Mouse (Mus musculus): ENCODE results near the gene B3galnt2. TPM values are rescaled to one million over a fixed set of nuclear protein-coding genes. Genes with fewer than 3 reads are reported as not detected.
"Not testable (repeated sequence)": the region's sequence is repeated elsewhere in the genome, so short reads cannot be mapped to it uniquely, and the experiment has no call there.

The B3galnt2 gene
- total RNA-seq, 2 experiments from 2014 or later, result 11.1 to 12.7 TPM

DNA sequence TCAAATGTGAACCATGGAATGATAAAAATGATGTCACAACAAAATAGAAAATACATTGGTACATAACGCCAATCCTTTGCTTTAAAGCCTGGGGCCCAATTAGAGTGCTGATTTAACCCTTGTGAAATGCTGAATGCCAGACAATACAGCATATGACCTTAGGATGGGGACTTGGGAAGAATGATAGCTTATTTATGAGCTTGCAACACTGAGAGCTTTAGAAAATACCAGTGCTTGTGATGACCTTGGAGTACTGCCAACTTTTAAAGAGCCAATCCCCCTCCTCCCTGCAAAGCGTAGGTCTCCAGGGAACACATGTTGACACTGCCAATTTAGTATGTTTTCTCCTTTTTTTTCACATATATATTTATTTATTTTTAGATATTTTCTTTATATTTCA, 48.4 kb downstream of the B3galnt2 start:
- DNase-seq (ENCODE audit: low spot score in 2 of 2), result no peak
- intact Hi-C loops (cut with DNase I), result no loop called here

- intact Hi-C loops (cut with DNase I), result no loop called here
Observed at GRCm38 (mm10) chr13:14004086-14004485, 49.8 kb downstream of the B3galnt2 start.

DNA sequence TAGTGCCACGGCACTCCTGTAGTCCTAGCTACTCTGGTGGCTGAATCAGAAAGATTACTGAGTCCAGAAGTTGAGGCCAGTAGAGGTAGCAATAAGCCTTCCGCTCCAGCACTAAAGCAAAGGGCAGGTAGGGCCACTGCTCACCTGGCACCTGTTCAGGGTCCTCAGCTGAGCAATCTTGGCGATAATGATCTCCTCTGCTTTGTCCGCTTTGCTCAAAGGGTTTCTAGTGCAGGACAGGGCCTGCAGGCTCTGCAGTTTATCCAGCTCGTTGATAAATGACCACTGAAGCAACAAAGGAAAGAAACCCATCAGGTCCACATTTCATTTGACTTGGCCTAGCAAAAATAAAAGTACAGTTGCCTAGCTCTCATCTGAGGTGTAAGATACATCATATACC, 50.7 kb downstream of the B3galnt2 start:
- no peak for DNase-seq (ENCODE audit: low spot score in 2 of 2)
- intact Hi-C loops (cut with DNase I), result no loop called here

More at GRCm38 (mm10) chr13:14004086-14004485, 49.8 kb downstream of the B3galnt2 start:
- no peak for DNase-seq (ENCODE audit: low spot score in 2 of 2)

DNA sequence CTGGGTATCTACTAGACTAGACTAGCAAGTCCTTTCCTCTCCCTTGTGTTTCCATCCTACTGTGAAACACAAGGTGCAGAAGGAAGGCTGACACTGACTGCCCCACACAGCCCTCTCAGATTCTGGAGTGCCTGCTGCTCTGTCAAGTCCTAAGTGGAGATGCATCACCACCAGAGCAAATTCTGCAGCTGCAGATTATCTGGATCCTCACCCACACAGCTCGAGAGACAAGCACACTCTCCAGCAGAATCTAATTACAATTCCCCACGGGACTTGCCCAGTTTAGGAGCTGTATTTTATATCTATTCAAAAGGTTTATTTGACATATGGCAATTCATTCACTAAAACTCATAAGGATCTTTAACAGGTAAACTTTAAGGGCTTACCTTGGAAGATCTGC, 51.8 kb downstream of the B3galnt2 start:
- peak in 1 of 2 experiments; percentile 38 for DNase-seq (ENCODE audit: low spot score in 2 of 2)
- intact Hi-C loops (cut with DNase I), result no loop called here

DNA sequence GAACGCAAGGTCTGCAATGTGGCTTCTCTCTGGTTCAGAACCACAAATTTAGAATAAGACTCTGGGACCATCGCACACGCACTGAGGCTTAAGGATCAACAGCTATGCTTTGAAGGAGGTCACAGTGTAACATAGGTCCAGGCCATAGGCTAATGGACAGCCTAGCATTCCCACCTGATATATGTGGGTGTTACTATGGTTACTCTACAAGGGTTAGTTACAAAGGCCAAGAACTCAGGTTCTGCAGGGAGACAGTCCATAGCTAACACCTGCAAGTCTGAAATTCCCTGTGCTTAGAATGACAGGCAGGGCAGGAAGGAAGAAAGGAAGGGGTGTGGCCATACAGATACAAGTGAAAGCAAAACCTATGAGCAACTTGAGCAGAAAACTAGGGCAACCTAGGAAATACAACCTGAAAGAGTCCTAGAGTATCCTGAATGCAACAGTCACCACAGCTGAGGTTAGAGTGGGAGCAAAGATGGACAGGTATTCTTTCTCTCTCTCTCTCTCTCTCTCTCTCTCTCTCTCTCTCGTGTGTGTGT, 57.3 kb downstream of the B3galnt2 start:
- intact Hi-C loops (cut with DNase I), result no loop called here
- no peak for DNase-seq (ENCODE audit: low spot score in 2 of 2)

- intact Hi-C loops (cut with DNase I), result no loop called here
- DNase-seq (ENCODE audit: low spot score in 2 of 2), result no peak
Observed at GRCm38 (mm10) chr13:14014001-14014400, 59.7 kb downstream of the B3galnt2 start.

- intact Hi-C loops (cut with DNase I), result no loop called here
- DNase-seq (ENCODE audit: low spot score in 2 of 2), result no peak
Observed at GRCm38 (mm10) chr13:14014540-14014939, 60.3 kb downstream of the B3galnt2 start.

- intact Hi-C loops (cut with DNase I), result no loop called here
- DNase-seq (ENCODE audit: low spot score in 2 of 2), result no peak
Observed at GRCm38 (mm10) chr13:14015609-14016008, 61.3 kb downstream of the B3galnt2 start.

DNA sequence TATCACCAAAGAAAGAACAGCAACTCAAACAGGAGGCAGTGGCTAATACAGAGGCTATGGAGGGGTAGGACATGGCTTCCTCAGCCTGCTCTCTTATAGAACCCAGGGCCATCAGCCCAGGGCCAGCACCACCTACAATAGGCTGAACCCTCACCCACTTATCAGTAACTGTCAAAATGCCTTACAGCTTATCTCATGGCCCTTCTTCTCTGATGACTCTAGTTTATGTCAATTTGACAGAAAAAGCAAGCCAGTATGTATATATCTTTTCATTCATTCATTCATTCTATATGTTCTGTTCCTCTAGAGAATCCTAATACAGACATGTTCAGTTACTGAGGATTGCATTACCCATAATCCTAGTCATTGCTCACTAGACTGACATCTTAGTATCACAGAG, 64.0 kb downstream of the B3galnt2 start:
- DNase-seq (ENCODE audit: low spot score in 2 of 2), result no peak
- intact Hi-C loops (cut with DNase I), result no loop called here

- intact Hi-C loops (cut with DNase I), result no loop called here
- no peak for DNase-seq (ENCODE audit: low spot score in 2 of 2)
Observed at GRCm38 (mm10) chr13:14018852-14019251, 64.6 kb downstream of the B3galnt2 start.

- intact Hi-C loops (cut with DNase I), result not testable (repeated sequence)
Observed at GRCm38 (mm10) chr13:14021417-14021816, 67.1 kb downstream of the B3galnt2 start.

DNA sequence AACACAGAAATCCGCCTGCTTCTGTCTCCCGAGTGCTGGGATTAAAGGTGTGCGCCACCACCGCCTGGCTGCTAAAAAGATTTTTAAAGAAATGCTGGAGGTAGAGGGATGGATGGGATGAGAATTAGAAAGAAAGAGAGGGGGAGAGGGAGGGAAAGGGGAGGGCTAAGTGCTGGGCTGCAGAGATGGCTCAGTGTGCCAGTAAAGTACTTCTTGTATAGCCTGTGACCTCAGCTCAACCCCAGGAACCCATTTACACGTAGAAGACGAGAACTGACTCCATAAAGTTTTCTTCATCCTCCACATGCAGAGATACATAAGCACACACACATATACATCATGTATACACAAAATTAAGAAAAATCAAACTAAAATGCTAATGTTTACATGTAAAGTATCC, 71.3 kb downstream of the B3galnt2 start:
- DNase-seq (ENCODE audit: low spot score in 2 of 2), result no peak
- intact Hi-C loops (cut with DNase I), result no loop called here

More at GRCm38 (mm10) chr13:14021417-14021816, 67.1 kb downstream of the B3galnt2 start:
- DNase-seq (ENCODE audit: low spot score in 2 of 2), result not testable (repeated sequence)

GRCm38 (mm10) chr13:14026154-14026820, 72.0 kb downstream of the B3galnt2 start:
- DNase-seq (ENCODE audit: low spot score in 2 of 2), result no peak
- intact Hi-C loops (cut with DNase I), result no loop called here

- DNase-seq (ENCODE audit: low spot score in 2 of 2), result no peak
- intact Hi-C loops (cut with DNase I), result no loop called here
Observed at GRCm38 (mm10) chr13:14033309-14034072, 79.2 kb downstream of the B3galnt2 start.

DNA sequence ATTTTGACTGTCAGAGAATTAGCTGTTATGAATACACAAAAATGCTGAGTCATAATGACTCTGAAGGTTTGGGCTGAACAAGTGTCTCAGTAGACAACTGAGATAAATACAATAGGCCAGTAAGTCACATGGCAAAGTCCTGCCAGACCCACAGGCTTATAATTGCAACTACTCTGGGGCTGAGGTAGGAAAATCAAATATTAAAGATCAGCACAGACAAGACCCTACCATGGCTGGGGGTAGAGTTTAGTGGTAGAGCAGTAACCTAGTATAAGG, 79.7 kb downstream of the B3galnt2 start:
- intact Hi-C loops (cut with DNase I), result no loop called here
- no peak for DNase-seq (ENCODE audit: low spot score in 2 of 2)

- intact Hi-C loops (cut with DNase I), result loop anchor here (5.0 kb wide), 1 partner anchor 83 kb away; the partner anchor contains the start of gene B3galnt2
- not testable (repeated sequence) for DNase-seq (ENCODE audit: low spot score in 2 of 2)
Observed at GRCm38 (mm10) chr13:14035352-14035751, 81.1 kb downstream of the B3galnt2 start.

- intact Hi-C loops (cut with DNase I), result loop anchor here (5.0 kb wide), 1 partner anchor 84 kb away; the partner anchor contains the start of gene B3galnt2
- DNase-seq (ENCODE audit: low spot score in 2 of 2), result no peak
Observed at GRCm38 (mm10) chr13:14035875-14036630, 81.8 kb downstream of the B3galnt2 start.

DNA sequence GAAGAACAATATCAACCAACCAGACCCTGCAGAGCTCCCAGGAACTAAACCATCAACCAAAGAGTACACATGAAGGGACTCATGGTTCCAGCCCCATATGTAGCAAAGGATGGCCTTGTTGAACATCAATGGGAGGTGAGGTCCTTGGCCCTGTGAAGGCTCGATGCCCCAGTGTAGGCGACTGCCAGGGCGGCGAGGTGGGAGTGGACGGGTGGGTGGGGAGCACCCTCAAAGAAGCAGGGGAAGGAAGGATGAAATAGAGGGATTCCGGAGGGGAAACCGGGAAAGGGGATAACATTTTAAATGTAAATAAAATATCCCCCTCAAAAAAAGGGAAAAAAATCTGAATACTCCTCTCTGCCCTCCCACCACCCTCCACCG, 84.6 kb downstream of the B3galnt2 start:
- intact Hi-C loops (cut with DNase I), result loop anchor here (5.0 kb wide), 1 partner anchor 87 kb away; the partner anchor contains the start of gene B3galnt2
- no peak for DNase-seq (ENCODE audit: low spot score in 2 of 2)

DNA sequence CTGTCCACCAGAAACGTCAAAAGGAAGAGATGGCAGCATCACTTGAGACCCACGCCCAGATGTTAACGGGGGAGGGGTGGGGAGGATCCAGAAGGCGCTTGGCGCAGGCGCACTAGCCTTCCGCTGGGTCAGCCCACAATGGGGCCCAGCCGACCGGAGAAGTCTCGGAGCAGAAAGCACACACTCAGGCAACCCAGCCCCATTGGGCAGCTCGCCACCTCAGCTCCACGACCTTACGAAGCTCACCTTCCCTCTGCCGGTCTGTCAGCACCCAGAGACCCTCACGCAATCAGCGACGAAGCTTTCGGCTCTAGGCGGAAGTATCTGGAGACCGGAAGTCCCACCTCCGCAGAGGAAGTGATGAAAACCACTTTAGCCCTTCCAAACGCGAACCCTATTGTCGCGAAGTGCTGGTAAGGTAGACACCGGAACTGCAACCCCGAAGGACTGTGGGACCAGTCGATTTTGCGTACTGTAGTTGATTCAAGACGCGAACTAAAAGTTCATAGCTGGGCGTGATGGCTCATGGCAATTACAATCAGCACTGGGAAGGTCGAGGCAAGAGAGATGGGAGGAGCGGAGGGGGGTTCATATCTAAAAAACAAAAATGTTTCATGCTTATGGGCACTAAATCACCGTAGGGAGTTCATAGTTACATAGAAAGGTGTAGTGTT, 85.2 kb downstream of the B3galnt2 start, which contains the start of gene Tbce:
TSS of gene Tbce (minus strand) at position 347 of the 674 bp plus-strand sequence.
- peak; percentile 91 to 93 for DNase-seq (ENCODE audit: low spot score in 2 of 2)
- intact Hi-C loops (cut with DNase I), result loop anchor here (5.0 kb wide), 1 partner anchor 87 kb away; the partner anchor contains the start of gene B3galnt2
